Mouse (Mus musculus) intestine, embryonic 15.5 days (tissue): ENCODE results near the gene Abce1. TPM values are rescaled to one million over a fixed set of nuclear protein-coding genes. Genes with fewer than 3 reads are reported as not detected.
"Not testable (repeated sequence)": the region's sequence is repeated elsewhere in the genome, so short reads cannot be mapped to it uniquely, and the experiment has no call there.

Source experiments
- ATAC-seq: fragments of 200-750 bp; cut with Nextera tagmentation; 2 replicates; pipeline ENCODE4 v1.8.0; 2017; ENCODE audit warnings: moderate TSS enrichment, moderate library complexity
- H3K27ac ChIP-seq: fragments of 300-500 bp; sonication (generic); 2 replicates; pipeline ENCODE4 v1.5.1; 2015; ENCODE audit warnings: mild to moderate bottlenecking, inconsistent platforms
- H3K27me3 ChIP-seq: fragments of 300-500 bp; sonication (generic); replicated peaks from 2 replicates; pipeline ENCODE4 v1.6.1; 2015; ENCODE audit warnings: inconsistent platforms
- H3K36me3 ChIP-seq: fragments of 300-500 bp; sonication (generic); 2 replicates; pipeline ENCODE4 v1.6.1; 2015; ENCODE audit warnings: inconsistent platforms
- H3K4me1 ChIP-seq: fragments of 300-500 bp; sonication (generic); replicated peaks from 2 replicates; pipeline ENCODE4 v1.6.1; 2015; ENCODE audit warnings: inconsistent platforms
- H3K4me2 ChIP-seq: fragments of 300-500 bp; sonication (generic); replicated peaks from 2 replicates; pipeline ENCODE4 v1.6.1; 2015; ENCODE audit warnings: mild to moderate bottlenecking, inconsistent platforms
- H3K4me3 ChIP-seq: fragments of 300-500 bp; sonication (generic); replicated peaks from 2 replicates; pipeline ENCODE4 v1.5.1; 2015; ENCODE audit warnings: inconsistent platforms
- H3K9ac ChIP-seq: fragments of 300-500 bp; sonication (generic); 2 replicates; pipeline ENCODE4 v1.6.1; 2015; ENCODE audit warnings: inconsistent platforms
- H3K9me3 ChIP-seq: fragments of 300-500 bp; sonication (generic); 2 replicates; pipeline ENCODE4 v1.6.1; 2016; ENCODE audit warnings: inconsistent platforms
- WGBS: fragments of 180-500 bp; shearing (Covaris S2); methylation state at CpG from one replicate; pipeline ENCODE4 v1.1.7; 2015; 5-methylcytosine and 5-hydroxymethylcytosine counted together
- polyA plus RNA-seq: library from polyadenylated mRNA; unstranded; fragments of >200 nt; fragmentation: Nextera tagmentation; extraction: Ambion mirVana; gene quantifications from 2 replicates; pipeline ENCODE4 v1.2.1, GENCODE M21; 2015

The Abce1 gene
- polyA plus RNA-seq, 1 experiment from 2014 or later = 107 TPM

DNA sequence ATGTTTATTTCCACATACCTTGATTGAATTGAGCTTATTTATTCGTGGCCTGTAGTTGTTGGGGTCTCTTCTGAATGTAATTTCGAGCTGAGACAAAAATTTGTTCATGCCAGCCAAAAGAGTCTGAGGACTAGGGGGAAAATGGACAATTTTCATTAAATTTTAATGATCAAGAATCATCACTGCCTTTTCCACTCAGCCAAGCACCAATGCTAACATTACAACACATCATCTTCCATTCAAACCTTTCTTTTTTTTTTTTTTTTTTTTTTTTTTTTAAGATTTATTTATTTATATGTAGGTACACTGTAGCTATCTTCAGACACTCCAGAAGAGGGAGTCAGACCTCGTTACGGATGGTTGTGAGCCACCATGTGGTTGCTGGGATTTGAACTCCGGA, 25.6 kb downstream of the Abce1 start:
- H3K27me3 ChIP-seq, H3K9me3 ChIP-seq, H3K4me3 ChIP-seq, H3K4me2 ChIP-seq, H3K4me1 ChIP-seq, H3K27ac ChIP-seq, ATAC-seq, H3K9ac ChIP-seq: not testable (repeated sequence)
- peaks cover 29% of the 10 kb centered on the region for H3K36me3 ChIP-seq
- WGBS = 93% methylated on average over 5 of the region's 5 CpGs

DNA sequence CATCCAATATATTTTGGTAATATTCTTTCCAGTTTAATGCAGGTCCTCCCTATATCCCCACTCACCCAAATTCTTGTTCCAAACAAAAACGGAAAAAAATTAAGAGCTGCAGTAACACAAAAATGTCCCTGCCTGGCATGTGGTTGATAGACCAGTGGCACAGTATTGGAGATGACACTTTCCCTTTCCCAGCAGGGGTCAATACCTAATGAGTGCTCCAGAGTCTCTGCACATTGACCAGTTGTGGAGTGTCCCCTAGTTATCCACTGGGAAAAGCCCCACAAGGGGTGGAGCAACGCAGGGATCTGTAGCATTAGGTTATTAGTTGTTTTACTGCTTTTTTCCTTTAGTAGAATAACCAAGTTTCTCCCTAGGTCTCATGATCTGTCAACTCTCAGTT, 30.6 kb downstream of the Abce1 start:
- peak overlapping the region; percentile 85 for H3K4me2 ChIP-seq
- H3K9ac ChIP-seq = peak overlapping the region; percentile 40
- ATAC-seq = peak; percentile 69
- H3K27me3 ChIP-seq = no peaks in the 10 kb centered on the region
- peaks cover 12% of the 10 kb centered on the region; the same call in 1 of the 2 replicates for H3K36me3 ChIP-seq
- H3K27ac ChIP-seq = no peak overlapping the region
- WGBS = 34% methylated on average over 2 of the region's 2 CpGs
- H3K4me1 ChIP-seq = no peaks in the 10 kb centered on the region
- H3K9me3 ChIP-seq = no peaks in the 10 kb centered on the region
- H3K4me3 ChIP-seq = peak overlapping the region; percentile 44

GRCm38 (mm10) chr8:79680555-79680954, 31.0 kb downstream of the Abce1 start:
- Histone ChIP-seq H3K9ac (peak overlapping the region; percentile 40), H3K9me3 (no peaks in the 10 kb centered on the region), H3K36me3 (peaks cover 12% of the 10 kb centered on the region; the same call in 1 of the 2 replicates), H3K4me3 (peak overlapping the region; percentile 44), H3K4me1 (no peaks in the 10 kb centered on the region), H3K4me2 (peak overlapping the region; percentile 85), H3K27ac (no peak overlapping the region), H3K27me3 (no peaks in the 10 kb centered on the region)
- ATAC-seq = peak; percentile 89
- 7% methylated on average over 34 of the region's 34 CpGs for WGBS

DNA sequence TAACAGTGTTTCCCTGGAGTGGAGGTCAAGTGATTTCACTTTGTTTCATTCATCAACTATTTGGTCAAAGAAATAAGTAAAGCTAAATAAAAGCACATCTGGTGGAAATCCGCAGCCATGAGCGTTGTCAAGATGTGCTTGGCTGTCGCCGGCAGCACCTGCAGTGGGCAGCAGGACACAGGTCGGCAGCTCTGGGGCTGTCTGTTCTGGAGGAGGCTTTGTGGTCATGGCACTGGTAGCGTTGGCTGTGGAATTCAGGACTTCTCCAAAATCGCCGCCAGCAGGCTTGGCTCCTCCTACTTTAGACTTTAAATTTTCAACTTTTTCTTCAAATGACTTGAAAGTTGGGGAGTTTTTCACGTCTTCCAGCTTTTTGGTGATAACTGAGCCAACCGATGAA, 31.5 kb downstream of the Abce1 start:
- Histone ChIP-seq H3K4me2 (peak overlapping the region; percentile 85), H3K4me3 (peak overlapping the region; percentile 44), H3K36me3 (peaks cover 12% of the 10 kb centered on the region; the same call in 1 of the 2 replicates)
- not testable (repeated sequence) for H3K27ac ChIP-seq, ATAC-seq, H3K4me1 ChIP-seq, H3K9ac ChIP-seq, H3K9me3 ChIP-seq, H3K27me3 ChIP-seq
- WGBS = 49% methylated on average over 10 of the region's 10 CpGs

DNA sequence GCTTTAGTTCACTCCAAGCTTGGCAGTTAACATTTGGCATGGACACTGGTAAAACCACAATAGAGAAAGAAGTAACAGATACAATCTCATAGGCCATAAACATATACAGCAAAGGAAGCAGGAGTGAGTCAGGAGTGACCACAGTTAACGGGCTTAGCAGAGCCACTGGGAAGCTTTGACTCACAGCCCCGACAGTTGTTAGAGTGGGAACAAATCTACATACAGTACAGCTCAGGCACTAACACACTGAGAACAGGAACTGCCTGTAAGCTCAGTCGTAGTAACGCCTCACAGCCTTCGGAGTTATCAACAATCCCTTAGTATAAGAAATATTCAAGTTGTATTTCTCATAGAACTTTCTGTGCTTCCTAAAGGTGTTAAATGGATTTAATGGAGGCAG, 32.5 kb downstream of the Abce1 start:
- Histone ChIP-seq H3K36me3 (peaks cover 10% of the 10 kb centered on the region; the same call in 1 of the 2 replicates), H3K4me1 (no peaks in the 10 kb centered on the region), H3K4me3 (no peak overlapping the region), H3K9me3 (no peaks in the 10 kb centered on the region), H3K9ac (no peak overlapping the region), H3K27ac (no peak overlapping the region), H3K4me2 (no peak overlapping the region), H3K27me3 (no peaks in the 10 kb centered on the region)
- ATAC-seq = no peak
- WGBS = 62% methylated on average over 5 of the region's 5 CpGs

DNA sequence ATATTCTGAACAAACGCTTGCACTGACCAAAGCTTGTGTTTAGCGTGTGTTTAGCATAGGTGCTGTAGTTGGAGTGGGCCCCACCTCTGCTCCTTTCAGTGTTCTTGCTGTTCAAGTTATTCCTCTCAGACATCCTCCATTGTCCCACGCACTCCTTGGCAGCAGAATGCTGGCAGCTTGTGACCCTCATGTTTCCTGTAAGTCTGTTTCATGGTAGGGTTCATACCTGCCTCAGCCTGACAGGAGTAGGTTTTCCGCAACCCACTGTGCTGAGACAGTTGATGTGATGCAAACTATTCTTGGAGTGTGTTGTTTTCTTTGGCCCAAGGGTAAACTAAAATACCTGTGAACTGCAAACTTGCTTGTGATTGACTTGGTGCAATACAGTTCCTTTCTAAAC, 35.1 kb downstream of the Abce1 start:
- Histone ChIP-seq H3K9me3 (no peaks in the 10 kb centered on the region), H3K4me2 (no peak overlapping the region), H3K4me3 (no peak overlapping the region), H3K27me3 (no peaks in the 10 kb centered on the region), H3K4me1 (no peaks in the 10 kb centered on the region), H3K9ac (no peak overlapping the region), H3K27ac (no peak overlapping the region), H3K36me3 (peaks cover 8% of the 10 kb centered on the region; the same call in 1 of the 2 replicates)
- 86% methylated on average over 4 of the region's 4 CpGs for WGBS
- ATAC-seq = no peak

- H3K27me3 ChIP-seq, ATAC-seq, H3K9ac ChIP-seq, H3K27ac ChIP-seq, H3K4me2 ChIP-seq, H3K9me3 ChIP-seq, H3K4me1 ChIP-seq, H3K4me3 ChIP-seq: not testable (repeated sequence)
- 98% methylated on average over 4 of the region's 4 CpGs for WGBS
- H3K36me3 ChIP-seq = peaks cover 18% of the 10 kb centered on the region
These were observed 52.8 kb downstream of the Abce1 start for GRCm38 (mm10) chr8:79658715-79659114.

- Histone ChIP-seq H3K27ac (no peak overlapping the region), H3K36me3 (peaks cover 7% of the 10 kb centered on the region; the same call in 1 of the 2 replicates)
These were observed 57.8 kb downstream of the Abce1 start for GRCm38 (mm10) chr8:79653736-79654135.

DNA sequence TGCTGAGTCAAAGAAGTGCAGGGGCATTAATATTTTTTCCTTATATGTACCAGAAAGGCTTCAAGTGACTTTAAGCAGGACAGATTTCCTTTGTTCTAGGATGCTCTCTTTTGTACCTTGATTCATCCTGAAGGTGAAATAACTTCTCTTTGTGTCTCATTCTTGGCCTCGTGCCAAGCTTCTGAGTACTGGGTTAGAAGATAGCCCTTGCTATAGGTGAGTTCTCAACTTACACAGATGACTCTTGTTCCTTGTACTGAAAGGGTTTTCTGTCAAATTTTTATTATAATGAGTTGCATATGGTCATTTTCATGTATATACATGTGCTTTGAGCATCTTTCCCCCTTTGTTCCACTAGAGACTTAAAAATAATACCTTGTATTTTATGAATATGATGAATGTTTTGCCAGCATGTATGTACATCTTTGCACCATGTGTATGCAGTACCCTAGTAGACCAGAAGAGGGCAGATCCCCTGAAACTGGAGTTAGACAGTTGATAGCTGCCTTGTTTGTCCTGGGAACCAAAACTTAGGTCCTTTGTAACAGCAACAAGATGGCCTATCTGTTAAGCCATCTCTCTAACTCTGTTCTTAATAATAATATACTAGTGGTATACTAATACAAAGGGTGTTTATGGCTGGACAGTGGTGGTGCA, 61.3 kb downstream of the Abce1 start:
- H3K4me1 ChIP-seq = no peaks in the 10 kb centered on the region
- no peak overlapping the region for H3K4me3 ChIP-seq
- H3K9ac ChIP-seq = no peak overlapping the region
- H3K4me2 ChIP-seq = no peak overlapping the region
- no peak overlapping the region for H3K27ac ChIP-seq
- no peaks in the 10 kb centered on the region for H3K9me3 ChIP-seq
- H3K27me3 ChIP-seq = no peaks in the 10 kb centered on the region
- no peak for ATAC-seq
- 88% methylated on average over 1 of the region's 1 CpGs for WGBS
- peaks cover 12% of the 10 kb centered on the region; the same call in 1 of the 2 replicates for H3K36me3 ChIP-seq

More at GRCm38 (mm10) chr8:79653736-79654135, 57.8 kb downstream of the Abce1 start:
- no peak for ATAC-seq
- Histone ChIP-seq H3K4me3 (no peak overlapping the region), H3K9me3 (no peaks in the 10 kb centered on the region), H3K4me1 (no peaks in the 10 kb centered on the region), H3K4me2 (no peak overlapping the region), H3K27me3 (no peaks in the 10 kb centered on the region), H3K9ac (no peak overlapping the region)
- WGBS = 81% methylated on average over 4 of the region's 4 CpGs

DNA sequence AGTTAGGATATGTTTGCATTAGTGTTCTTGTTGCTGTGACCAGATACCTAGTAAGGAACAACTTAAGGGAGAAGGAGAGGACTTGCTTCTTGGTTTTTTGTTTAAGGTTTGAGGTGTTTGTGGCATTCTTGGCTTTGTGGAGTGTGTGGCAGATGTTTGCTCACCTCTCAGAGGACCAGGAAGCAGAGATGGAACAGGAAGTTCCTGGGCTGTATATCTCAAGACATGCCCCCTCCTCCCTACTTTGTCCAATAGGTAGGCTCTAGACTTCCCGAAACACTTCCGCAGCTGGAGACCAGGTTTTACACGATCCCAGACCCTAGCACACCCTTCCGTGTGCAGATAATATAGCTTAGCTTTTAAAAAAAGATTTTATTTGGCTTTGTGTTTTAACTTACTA, 62.0 kb downstream of the Abce1 start:
- H3K4me3 ChIP-seq = no peak overlapping the region
- no peak overlapping the region for H3K4me2 ChIP-seq
- no peaks in the 10 kb centered on the region for H3K27me3 ChIP-seq
- ATAC-seq = no peak
- no peaks in the 10 kb centered on the region for H3K4me1 ChIP-seq
- WGBS = 86% methylated on average over 4 of the region's 4 CpGs
- H3K27ac ChIP-seq = no peak overlapping the region
- no peak overlapping the region for H3K9ac ChIP-seq
- H3K36me3 ChIP-seq = 0 out of 2 replicates have a peak, but pooled peaks cover 8% of the 10 kb centered on the region
- H3K9me3 ChIP-seq = no peaks in the 10 kb centered on the region

- Histone ChIP-seq H3K4me2 (peak overlapping the region; percentile 80), H3K36me3 (0 out of 2 replicates have a peak, but pooled peaks cover 4% of the 10 kb centered on the region), H3K4me1 (peaks cover 12% of the 10 kb centered on the region; the same call in 1 of the 2 replicates), H3K9ac (peak overlapping the region; percentile 94; the same call in 1 of the 2 replicates), H3K4me3 (peak overlapping the region; percentile 96), H3K9me3 (no peaks in the 10 kb centered on the region), H3K27ac (no peak overlapping the region), H3K27me3 (no peaks in the 10 kb centered on the region)
- ATAC-seq = no peak
- WGBS = 9% methylated on average over 1 of the region's 1 CpGs
These were observed 70.4 kb downstream of the Abce1 start for GRCm38 (mm10) chr8:79641119-79641518.

DNA sequence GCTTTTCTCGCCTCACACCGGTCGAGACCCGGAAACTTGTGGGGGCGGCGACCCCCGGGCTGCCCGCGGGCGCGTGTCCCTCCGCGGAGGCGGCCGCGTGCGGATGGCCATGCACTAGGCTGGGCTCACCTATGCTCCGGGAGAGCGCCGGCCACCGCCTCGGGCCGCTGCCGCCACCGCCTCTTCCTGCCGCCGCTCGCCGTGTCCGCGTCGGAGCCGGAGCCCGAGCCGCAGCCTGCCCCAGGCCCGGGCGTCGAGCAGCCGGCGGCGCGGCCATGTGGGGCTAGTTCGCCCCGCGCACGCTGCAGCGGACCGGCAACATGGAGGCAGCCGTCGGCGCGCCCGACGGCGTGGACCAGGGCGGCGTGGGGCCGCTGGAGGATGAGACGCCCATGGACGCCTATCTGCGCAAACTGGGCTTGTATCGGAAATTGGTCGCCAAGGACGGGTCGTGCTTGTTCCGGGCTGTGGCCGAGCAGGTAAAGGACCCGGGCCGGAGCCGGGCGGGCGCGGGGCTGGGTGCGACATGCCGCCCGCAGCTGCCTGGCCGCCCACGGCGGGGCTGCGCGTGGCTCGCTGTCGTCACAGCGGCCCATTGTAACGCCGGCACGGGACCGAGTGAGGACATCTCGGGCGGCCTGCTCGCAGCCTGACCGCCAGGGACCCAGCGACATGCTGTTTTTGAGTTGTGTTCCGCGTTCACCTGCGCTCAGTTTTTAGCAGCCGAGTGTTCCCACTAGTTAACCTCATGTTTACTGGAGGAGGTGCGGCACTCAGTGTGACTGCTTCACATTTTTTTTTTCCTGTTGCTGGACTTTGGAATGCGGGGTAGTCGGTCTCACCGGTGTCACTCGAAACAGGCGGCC, 71.7 kb downstream of the Abce1 start, which contains the start of gene Otud4:
Gene Otud4, plus strand, starts transcription at position 33 of the 866 bp plus-strand sequence.
- no peaks in the 10 kb centered on the region for H3K27me3 ChIP-seq

More for the DNA sequence above, 71.7 kb downstream of the Abce1 start, which contains the start of gene Otud4:
- peak; percentile 72 for ATAC-seq
- Histone ChIP-seq H3K27ac (peak within 1 kb of the TSS; percentile 97), H3K4me2 (peak within 1 kb of the TSS; percentile 80), H3K9me3 (no peaks in the 10 kb centered on the region), H3K36me3 (0 out of 2 replicates have a peak, but pooled peaks cover 4% of the 10 kb centered on the region), H3K9ac (peak within 1 kb of the TSS; percentile 94), H3K4me1 (peaks cover 12% of the 10 kb centered on the region; the same call in 1 of the 2 replicates), H3K4me3 (peak within 1 kb of the TSS; percentile 96)
- under 1% methylated on average over 103 of the region's 103 CpGs for WGBS
